Mouse (Mus musculus): ENCODE results near the gene Ggta1. TPM values are rescaled to one million over a fixed set of nuclear protein-coding genes. Genes with fewer than 3 reads are reported as not detected.
A peak's percentile ranks its signal among the peaks of the same experiment; 100 is the strongest.
"Not testable (repeated sequence)": the region's sequence is repeated elsewhere in the genome, so short reads cannot be mapped to it uniquely, and the experiment has no call there.

Gene Ggta1
- total RNA-seq, 1 experiment from 2014 or later = 14.3 TPM

DNA sequence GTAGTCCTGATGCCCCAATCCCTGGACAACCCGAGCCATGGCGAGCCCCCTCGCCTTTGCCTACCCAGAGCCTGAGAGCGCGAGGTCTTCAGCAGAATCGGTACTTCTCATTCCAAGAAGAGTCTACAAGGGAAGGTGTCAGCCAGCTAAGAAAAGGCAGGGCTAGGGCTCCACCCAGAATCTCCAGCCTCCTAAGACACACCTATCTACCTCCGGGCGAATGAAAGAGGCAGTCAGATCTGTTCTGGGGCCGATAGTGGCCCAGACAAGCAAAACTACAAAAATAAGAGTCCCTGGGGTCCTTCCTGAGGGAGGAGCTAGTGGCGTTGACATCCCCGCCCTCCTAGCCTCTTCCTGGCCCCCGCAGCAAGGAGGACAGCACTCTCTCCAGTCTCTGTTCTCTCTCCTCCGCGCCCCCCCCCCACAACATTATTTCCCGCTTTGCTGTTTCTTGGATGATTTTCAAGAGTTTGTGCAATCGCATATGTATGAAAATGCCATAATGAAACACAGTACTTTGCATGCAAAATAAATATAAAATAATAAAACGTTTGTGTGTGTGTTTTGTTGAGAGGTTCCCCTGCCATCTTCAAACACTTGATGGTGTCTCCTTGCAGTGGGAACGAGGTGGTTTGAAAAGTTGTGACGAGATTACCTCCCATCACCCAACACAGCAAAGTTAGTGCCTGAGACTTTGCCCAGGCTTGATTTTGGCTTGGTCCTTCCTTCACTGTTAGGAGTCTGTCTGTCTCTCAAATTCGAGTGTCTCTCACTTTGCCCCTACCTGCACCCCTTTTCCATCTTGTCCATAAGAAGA, 1.7 kb downstream of the Ggta1 start:
- peak; percentile 34 for DNase-seq

DNA sequence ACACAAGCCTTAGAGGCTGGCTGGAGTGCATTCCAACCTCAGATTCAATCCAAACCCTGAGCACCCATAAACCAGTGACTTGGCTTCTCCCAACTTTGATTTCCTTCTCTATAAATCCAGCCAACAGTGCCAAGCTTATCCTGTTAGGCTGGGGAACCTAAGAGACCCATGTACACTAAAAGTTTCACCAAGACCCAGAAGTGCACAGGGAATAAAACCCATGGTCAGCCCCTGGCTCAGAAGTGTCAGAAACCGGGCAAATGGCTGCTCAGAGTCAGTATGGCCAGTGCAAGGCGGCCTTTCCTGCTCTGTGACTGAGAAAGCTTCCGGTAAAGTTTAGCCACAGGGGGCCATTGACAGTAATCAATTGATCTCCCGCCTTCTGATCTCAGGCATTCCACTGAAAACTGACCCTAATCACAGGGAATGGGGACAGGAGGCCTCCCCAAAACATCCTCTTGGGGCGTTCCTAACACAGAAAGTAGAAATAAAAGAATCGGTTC, 2.6 kb downstream of the Ggta1 start:
- no peak for DNase-seq

DNA sequence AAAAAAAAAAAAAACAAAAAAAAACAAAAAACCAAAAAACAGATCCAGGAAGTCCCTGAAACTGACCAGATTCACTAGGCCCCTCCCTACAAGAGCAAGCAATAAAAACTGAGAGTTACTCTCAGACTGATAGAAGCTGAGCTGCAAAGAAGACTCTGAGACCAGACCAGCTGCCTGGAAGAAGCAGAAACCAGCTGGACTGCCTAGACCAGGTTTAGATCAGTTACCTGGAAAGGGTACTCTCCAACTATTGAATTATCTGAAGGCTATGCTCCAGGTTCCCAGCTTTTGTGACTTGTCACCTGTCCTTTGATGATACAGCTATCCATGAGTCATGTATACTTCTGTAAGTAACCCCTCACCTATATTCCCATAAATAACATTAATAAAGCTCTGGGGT, 3.7 kb downstream of the Ggta1 start:
- DNase-seq = no peak

DNA sequence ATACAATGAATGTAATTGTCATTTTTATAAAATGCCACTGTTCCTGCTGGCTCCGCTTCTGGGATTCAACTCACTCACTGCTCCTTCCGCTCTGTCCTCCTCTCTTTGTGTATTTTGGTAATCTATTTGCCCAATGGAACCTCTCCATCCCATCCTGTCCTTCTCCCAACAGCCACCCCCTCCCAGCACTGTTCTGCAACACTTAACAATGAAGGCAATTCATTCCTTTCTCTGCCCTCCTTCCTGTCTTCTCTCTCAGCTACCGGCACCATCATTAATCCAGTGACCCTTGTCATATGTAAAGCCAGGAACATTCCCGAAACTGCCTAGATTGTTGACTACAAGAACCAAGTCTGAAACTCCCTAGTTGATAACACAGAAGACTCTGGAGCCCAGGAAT, 4.6 kb downstream of the Ggta1 start:
- no peak for DNase-seq

DNA sequence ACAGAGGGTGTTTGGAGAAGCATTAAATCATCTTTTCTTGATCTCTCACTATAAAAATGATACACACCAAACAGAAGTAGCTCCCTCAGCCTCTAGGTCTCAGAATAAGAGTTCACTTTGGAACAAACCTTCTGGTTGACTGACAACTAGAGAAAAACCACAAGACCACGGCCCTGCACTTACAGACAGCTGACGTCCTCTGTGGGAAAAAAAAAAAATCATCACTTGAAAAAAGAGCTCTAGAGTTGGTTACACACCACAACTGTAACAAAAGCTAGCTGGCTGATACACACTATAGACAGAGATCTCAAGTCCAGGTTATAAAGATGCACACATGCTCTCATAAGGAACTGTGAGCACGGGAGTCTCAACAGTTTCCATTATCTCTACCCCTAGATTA, 9.3 kb downstream of the Ggta1 start:
- DNase-seq = no peak

DNA sequence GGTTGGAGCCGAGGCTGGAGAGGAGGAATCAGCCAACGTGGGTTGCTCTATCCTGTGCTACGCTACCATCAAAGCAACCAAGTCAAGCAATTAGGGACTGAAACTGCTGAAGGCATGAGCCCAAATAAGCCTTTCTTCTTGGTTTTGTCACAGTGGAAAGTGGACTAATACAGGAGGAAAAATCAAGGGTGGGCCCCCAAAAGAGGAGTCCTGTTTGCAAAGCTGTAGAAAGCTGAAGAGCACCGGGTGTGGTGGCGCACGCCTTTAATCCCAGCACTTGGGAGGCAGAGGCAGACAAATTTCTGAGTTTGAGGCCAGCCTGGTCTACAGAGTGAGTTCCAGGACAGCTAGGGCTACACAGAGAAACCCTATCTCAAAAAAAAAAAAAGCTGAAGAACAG, 10.3 kb downstream of the Ggta1 start:
- not testable (repeated sequence) for DNase-seq

DNA sequence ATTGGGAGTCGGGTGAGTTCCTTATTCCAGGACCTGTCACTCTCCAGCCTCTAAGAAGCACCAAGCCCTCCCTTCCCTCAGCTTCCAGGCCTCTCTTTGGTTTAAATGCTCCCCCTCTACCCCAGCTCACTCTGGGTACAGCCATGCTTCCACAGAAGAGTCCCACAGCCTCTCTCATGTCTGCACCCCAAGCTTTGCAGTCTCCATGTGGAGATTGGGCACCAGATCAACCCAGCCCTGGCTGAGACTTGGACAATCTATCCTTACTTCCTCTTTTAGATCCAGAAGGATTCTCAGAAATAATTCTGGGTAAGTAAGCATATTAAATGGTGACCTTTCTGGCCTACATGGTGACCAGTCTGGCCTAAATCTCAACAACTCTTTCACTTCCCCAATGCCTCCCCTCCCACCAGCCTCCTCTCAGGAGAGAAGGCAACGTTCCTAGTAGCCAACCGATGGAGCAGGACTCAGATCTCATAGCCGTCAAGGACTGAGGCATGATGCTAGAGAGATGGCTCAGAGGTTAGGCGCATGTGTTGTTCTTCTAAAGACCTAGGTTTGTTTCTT, 11.5 kb downstream of the Ggta1 start:
- DNase-seq = no peak

DNA sequence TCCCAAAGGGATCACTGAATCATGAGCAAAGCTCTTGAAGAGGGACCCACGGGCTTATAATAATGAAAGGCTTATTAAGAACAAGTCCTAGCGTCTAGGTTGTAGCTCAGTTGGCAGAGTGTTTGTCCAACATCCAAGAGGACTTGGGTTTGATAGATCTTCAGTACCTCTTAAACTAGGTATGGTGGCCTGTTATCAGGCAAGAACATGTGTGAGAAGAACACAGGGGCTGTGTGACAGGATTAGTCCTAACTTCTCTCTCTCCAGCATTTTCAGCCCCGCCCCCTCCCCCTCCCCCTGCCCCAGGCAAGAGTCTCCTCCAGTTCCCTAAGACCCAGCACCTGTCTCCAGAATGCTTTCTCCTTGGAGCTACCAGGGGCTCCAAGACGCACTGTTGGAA, 12.2 kb downstream of the Ggta1 start:
- no peak for DNase-seq

DNA sequence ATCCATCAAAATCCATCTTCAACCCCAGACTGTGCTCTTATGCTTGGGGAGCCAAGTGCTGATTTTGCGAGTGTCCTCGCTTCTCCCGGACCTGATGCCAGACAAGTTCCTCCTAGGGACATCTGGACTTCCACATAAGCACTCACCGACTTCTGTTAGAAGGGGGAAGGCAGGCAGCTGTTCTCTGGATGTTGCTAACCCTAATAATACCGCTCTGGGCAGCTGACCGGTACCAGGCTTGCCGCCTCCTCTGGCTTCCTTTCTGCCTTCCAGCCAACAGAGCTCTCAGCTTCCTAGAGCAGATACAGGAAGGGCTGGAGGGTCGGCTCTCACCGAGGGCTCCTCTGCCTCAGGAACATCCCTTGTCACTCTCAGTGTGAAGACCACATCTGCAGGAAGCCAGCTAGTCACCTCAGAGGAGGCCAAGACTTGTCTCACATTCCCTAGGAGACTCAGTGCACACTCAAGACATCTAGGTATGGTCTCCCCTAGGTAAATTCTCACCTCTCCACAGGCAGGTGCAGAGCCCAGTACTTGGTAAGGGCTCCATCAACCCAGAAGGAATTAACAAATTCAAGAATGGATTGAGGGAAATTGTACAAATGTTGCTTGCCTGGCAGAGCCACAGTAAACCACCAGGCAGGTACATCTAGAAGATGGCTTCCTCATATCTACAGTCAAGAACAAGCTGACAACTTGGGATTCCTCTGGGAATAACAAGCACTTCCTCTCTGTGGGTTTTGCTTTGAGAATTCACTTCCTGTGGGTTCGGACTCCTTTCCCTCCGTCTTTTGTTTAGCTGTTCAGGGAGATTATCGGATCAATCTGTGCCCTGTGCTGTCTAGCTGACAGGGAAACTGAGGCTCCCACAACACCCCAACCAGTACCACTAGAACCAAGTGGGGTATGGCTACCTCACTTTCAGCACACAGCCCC, 13.1 kb downstream of the Ggta1 start:
- no peak for DNase-seq

DNA sequence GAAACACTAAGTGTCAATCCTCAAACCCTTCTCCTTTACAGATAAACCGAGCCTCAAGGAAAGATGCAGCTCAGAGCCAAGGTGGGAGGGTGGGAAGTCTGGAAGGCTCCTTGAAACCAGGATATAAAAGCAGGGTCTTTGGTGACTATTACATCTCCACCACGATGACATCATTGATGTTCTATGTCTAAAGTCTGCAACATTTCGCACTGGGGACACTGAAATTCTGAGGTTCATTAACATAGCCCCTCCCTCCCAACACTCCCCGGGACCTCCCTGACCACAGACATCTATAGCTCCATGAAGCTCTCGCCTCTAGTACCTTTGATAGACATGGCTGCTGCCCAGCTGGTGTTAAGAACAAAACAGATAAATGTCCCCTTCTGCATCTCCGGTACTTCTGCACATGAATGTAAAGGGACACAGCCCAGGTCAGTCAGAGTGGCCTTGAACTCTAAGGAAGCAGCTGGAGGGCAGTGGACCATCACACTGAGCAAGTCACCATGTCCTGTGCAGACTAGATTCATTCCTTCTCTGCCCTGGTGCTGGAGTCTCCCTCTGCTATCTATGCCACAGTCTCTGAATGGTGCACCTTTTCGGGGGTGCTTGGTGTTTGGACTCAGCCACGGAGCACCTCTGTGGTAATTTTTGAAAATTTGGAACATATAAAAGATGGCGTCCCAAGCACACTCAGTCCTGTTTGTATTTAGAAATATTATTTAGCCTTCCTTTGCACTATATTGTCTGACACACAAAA, 13.9 kb downstream of the Ggta1 start:
- no peak for DNase-seq

DNA sequence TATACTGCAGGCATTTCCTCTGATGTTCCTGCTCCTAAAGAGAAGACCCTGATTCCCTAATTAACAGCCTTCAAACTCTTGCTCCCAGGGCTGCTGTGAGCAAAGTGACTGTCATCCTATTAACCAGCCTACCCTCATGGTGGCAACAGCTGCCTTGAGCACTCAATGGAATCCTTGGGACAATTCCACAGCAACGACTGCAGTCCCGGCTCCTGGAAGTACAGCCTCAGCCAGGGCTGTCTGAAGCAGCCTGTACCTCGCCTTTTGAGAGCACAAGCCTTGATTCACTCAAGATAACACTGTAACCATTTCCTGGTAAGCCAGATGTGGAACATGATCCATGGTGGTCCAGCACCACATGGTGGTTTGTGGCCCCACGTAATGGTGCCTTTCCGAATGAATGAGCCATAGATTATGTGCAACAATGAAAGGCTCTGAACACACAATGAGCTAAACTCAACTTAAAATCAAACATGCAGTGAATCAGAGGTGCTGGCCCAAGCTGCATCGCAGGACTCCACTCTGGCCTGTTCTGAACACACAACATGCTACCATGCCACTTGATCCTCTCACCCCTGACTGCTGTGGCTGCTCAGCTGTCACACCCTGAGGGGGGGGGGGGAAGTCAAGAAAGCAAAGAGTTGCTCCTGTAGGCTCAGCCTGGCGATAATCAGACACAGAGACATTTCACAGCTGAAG, 14.7 kb downstream of the Ggta1 start:
- DNase-seq = no peak

DNA sequence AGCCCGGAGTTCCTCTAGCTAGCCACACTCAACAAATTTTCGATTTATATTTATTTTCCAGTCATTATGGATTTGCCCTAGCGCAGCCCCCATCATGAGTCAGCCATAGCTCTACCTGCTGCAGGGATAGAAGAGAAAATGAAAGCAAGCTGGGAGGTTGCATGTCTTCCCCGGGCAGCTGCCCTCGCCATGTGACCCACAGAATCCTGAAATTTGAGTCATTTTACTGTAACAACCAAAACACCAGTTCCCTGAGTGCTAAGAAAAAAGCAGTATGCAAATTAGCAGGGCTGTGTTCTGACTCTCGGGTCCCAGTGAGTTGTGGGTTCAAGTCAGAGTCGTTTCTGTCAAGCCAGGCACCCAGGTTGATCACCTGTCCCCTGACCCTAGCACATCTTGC, 15.6 kb downstream of the Ggta1 start:
- DNase-seq = no peak

DNA sequence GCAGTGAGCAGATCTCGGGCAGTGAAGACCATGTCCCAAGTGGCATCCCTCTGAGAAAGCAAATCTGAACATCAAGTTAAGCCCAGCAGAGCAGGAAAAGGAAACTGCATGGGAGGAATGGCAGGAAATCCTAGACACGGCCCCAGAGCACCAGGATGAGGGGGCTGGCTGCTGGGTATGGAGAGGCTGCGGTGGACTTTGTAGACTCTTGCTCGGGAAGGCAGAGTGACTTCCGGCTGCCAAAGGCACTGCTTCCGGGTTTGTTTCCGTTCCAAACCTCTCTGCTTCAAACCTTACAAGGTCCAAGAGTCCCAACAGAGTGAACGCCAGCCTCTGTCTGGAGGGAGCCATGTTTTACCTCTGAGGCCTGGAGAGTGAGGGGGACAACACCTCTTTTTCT, 16.2 kb downstream of the Ggta1 start:
- peak; percentile 41 for DNase-seq

DNA sequence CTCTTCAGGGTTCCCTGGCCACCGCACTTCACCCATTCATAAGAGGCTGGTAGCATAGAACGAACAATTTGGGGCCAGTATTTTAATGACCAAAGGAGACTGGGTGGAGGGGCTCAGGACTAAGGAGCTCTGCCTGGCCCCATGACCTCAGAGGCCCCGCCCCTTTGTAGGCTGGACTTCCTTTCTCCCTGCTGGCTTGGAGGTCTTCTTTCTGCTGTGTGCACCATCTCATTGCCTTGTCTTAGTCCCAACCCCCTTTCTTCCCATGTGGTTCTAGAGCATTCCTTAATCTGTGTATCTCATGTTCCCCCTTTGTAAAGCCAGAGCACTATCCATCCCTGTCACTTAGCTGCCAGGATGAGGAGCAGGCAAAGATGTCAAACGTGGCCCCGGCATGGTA, 16.7 kb downstream of the Ggta1 start:
- no peak for DNase-seq

DNA sequence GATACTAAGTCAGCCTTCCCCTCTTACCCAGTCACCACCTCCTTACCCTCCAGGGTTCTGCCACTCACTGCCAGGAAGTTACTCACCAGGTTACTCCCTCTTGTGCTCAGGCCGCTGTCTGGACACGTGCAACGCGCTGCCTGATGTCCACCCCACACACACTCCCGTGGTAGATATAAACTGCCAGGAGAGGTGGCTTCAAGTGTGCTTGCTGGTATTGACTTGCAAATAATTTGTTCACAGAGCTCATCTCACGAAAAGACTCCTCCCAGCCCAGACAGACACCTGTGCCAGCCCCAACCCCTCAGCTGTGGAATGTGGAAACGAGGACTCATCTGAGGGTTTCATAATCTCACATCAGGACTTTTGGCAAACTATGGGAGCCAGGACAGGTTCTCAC, 17.4 kb downstream of the Ggta1 start:
- DNase-seq = no peak

DNA sequence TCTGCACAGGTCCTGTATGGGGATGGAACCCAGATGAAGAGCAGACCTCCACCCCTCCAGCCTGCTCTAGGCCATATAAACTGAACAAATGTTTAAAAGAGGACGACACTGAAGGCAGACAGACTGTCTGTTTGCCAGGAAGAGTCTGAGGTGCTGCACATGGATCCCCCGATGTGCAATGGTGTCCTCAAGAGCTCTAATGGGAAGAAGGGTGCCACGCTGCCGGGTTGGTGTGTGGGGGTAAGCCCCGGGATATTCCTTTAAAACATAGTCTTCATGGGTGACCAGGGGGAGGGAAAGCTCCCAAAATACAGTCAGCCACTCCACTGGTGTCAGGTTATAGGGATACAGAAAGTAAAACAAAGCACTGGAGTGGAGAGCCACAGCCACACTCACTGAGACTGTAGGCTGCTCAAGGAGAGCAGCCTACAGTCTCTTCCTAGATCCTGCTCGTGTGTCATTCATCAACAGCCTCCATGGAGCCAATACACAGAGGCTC, 18.2 kb downstream of the Ggta1 start:
- no peak for DNase-seq

DNA sequence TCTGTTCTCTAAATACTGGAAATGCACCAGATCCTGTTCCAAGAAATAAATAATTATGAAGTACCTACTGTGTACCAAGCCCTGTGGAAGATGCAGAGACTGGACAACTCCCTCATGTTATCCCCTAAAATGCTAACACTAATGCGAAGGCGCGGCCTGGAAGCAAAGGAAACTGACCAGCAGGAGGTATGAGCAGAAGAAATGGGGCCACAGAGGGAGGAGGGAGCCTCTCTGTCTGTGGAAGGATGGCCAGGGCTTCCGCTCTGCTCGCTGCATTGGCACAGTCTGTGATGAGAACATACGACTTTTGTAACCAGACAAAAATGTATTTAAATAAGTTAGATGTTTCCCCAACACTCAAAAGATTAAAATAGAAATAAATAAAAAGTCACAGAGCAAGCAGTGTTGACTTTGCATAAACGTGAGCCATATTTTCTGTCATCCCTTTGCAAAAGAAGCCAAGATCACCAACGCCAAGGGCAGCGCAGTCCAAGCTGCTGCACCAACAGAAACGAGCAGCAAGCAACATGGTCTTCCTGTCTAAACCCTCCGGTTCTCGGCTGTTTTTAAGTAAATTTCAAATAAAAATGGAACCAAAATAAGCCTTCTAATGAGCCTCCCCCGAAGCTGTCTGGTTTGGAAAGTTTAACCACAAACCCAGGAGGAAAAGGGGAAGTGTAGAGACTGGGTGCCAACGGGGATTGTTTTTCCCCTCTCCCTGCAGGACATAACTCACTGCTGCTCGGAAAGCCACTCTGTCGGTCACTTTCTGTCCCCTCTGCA, 18.9 kb downstream of the Ggta1 start:
- DNase-seq = no peak

DNA sequence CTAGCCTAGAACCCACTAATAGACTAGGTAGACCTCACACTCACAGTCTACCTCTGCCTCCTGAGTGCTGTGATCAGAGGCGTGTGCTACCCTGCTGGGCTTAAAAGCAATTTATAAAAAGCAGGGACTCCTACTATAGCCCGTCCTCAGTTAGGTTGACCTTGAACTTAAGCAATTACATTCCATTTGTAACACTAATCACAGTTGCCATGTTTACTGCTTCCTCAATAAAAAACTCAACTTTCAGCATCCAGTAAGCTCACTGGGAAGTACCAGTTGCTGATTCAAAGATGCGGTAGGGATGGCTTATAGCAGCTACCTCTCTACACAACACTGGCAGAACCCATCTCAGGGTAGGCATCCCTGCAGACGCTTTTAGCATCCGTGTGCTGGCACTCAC, 19.7 kb downstream of the Ggta1 start:
- DNase-seq = no peak

DNA sequence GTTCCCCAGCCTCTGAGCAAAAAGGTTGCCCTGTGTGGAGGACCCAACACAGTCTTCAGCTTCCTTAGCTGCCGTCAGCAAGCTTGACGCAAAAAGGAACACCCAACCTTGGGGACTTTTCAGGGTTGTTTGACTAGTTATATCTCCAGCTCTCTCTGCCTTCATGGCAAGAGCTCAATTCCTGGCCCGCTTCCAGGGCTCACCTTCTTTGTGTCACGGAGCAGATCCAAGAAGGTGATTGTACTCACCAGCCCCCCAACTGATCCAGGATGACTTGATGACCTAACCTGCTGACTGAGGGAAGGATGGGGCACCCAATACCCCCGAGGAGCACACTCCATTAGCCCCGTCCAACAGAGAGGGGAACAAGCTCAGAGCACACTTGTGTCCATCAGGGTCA, 21.0 kb downstream of the Ggta1 start:
- DNase-seq = no peak

DNA sequence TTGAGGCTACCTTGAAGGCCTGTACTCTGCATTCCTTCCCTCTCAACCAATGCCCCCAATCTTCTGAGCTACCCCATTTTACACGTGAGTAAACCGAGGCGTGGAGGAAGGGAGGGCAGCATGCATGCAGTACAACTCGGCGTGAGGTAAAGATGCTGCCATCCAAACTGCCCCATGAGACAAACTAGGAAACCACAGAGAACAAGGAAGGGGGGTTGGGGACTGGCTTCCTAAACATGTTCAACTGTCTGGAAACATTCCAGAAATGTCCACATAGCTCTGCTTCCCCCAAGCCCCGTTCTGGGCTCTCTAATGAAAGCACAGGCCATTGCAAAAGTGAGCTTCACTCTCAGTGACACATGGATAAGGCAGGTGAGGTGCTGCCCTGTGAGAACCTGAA, 21.6 kb downstream of the Ggta1 start:
- no peak for DNase-seq

DNA sequence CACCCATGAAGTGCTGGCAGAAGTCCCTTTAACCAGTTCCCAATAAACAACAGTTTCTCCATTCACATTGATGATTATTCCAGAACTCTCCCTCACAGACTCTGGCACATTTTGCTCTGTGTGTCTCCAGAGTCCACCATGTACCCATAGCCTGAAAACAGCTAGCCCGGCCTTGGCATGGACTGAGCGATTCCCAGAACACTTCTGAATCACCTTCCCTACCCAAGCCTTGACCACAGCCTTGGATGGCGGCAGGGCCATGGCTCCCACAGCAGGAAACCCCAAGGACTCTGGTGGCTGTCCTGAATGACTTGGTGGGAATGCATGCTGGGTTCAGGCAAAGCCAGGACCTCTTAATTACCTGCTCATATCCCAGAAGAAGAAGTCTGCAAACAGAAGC, 22.6 kb downstream of the Ggta1 start:
- DNase-seq = peak; percentile 74
